Mouse (Mus musculus) forebrain, postnatal 0 days (tissue): Measurements from ENCODE around the gene Usp21. TPM values are rescaled to one million over a fixed set of nuclear protein-coding genes. Genes with fewer than 3 reads are reported as not detected.
"Not testable (repeated sequence)": the region's sequence is repeated elsewhere in the genome, so short reads cannot be mapped to it uniquely, and the experiment has no call there.

Experiments
- ATAC-seq: fragments of 200-750 bp; cut with Nextera tagmentation; 2 replicates; pipeline ENCODE4 v1.8.0; 2017; ENCODE audit warnings: mild to moderate bottlenecking, moderate library complexity
- DNase-seq: peaks from one replicate; pipeline ENCODE4 v3.0.0-alpha.2; 2015
- H3K27ac ChIP-seq: fragments of 300-500 bp; sonication (generic); 2 replicates; pipeline ENCODE4 v1.5.1; 2014; ENCODE audit warnings: low read depth, mild to moderate bottlenecking, antibody characterized with exemption, low read length, moderate library complexity, mixed read lengths
- H3K27me3 ChIP-seq: fragments of 300-500 bp; sonication (generic); 2 replicates; pipeline ENCODE4 v1.6.1; 2014; ENCODE audit warnings: mild to moderate bottlenecking, low read length, mixed read lengths; ENCODE audit not compliant: insufficient read depth
- H3K36me3 ChIP-seq: fragments of 300-500 bp; sonication (generic); 2 replicates; pipeline ENCODE4 v1.6.1; 2014; ENCODE audit warnings: mild to moderate bottlenecking, moderate library complexity; ENCODE audit not compliant: insufficient read depth
- H3K4me1 ChIP-seq: fragments of 300-500 bp; sonication (generic); 2 replicates; pipeline ENCODE4 v1.6.1; 2014; ENCODE audit warnings: antibody characterized with exemption; ENCODE audit not compliant: insufficient read depth
- H3K4me2 ChIP-seq: fragments of 300-500 bp; sonication (generic); 2 replicates; pipeline ENCODE4 v1.6.1; 2014; ENCODE audit warnings: low read depth, mild to moderate bottlenecking, moderate library complexity
- H3K4me3 ChIP-seq: fragments of 300-500 bp; sonication (generic); 2 replicates; pipeline ENCODE4 v1.5.1; 2014; ENCODE audit warnings: low read depth, low read length, mixed read lengths
- H3K9ac ChIP-seq: fragments of 300-500 bp; sonication (generic); 2 replicates; pipeline ENCODE4 v1.6.1; 2014; ENCODE audit warnings: mild to moderate bottlenecking
- H3K9me3 ChIP-seq: fragments of 300-500 bp; sonication (generic); 2 replicates; pipeline ENCODE4 v1.6.1; 2016; ENCODE audit warnings: low read length
- CTCF ChIP-seq: sonication (generic); IDR thresholded peaks from 2 replicates; pipeline ENCODE4 v1.5.1; 2016; ENCODE audit warnings: antibody characterized with exemption, control low read depth, low read depth
- WGBS: fragments of 180-500 bp; shearing (Covaris S2); extraction: QIAGEN DNeasy Blood & Tissue Kit; methylation state at CpG from one replicate; pipeline ENCODE4 v1.1.7; 2014; 5-methylcytosine and 5-hydroxymethylcytosine counted together
- polyA plus RNA-seq: library from polyadenylated mRNA; unstranded; fragments of >200 nt; fragmentation: Nextera tagmentation; extraction: Ambion mirVana; gene quantifications from 2 replicates; pipeline ENCODE4 v1.2.1, GENCODE M21; 2015
- total RNA-seq: library from RNA; depleted of rRNA; stranded (reverse); fragments of >200 nt; gene quantifications from 2 replicates; pipeline ENCODE4 v1.2.3, GENCODE M21; 2014; rRNA removed

Gene Usp21
- 56.8 and 66.5 TPM in 2 replicates for total RNA-seq
- polyA plus RNA-seq = 66.4 and 80.4 TPM in 2 replicates

- ATAC-seq (peak; percentile 99), DNase-seq (peak; percentile 96)
- H3K4me2 ChIP-seq = peak within 1 kb of the TSS; percentile 59
- peaks cover 5% of the 10 kb centered on the region; the same call in 1 of the 2 replicates for H3K4me1 ChIP-seq
- no peaks in the 10 kb centered on the region for H3K9me3 ChIP-seq
- H3K27ac ChIP-seq = peak within 1 kb of the TSS; percentile 86
- H3K36me3 ChIP-seq = peaks cover 39% of the 10 kb centered on the region
- 1% methylated on average over 46 of the region's 49 CpGs for WGBS
- peak within 1 kb of the TSS; percentile 66 for H3K4me3 ChIP-seq
- H3K9ac ChIP-seq = peak within 1 kb of the TSS; percentile 90
- no peaks in the 10 kb centered on the region for H3K27me3 ChIP-seq
- no peak for TF ChIP-seq CTCF
Observed at GRCm38 (mm10) chr1:171287136-171288081, at the start of gene Usp21. TSS of gene Usp21 (minus strand) at chr1:171287991.

- no peaks in the 10 kb centered on the region for H3K9me3 ChIP-seq
- TF ChIP-seq CTCF = no peak
- H3K27me3 ChIP-seq = no peaks in the 10 kb centered on the region
- peak overlapping the region; percentile 99 for H3K27ac ChIP-seq
- H3K36me3 ChIP-seq = peaks cover 3% of the 10 kb centered on the region
- H3K9ac ChIP-seq = peak overlapping the region; percentile 98
- no peak for ATAC-seq
- peaks cover 23% of the 10 kb centered on the region for H3K4me1 ChIP-seq
- H3K4me2 ChIP-seq = peak overlapping the region; percentile 74
- DNase-seq = no peak
- 0% methylated on average over 4 of the region's 4 CpGs for WGBS
- H3K4me3 ChIP-seq = peak overlapping the region; percentile 98
Observed at GRCm38 (mm10) chr1:171330216-171330560, 42.4 kb upstream of the Usp21 start.

- peak; percentile 37 for DNase-seq
Observed at GRCm38 (mm10) chr1:171329433-171330215, 41.8 kb upstream of the Usp21 start.

GRCm38 (mm10) chr1:171328839-171329432, 41.1 kb upstream of the Usp21 start, which contains the start of gene Dedd:
TSS of gene Dedd (plus strand) at chr1:171329145.
- H3K27ac ChIP-seq = peak within 1 kb of the TSS; percentile 99
- peak within 1 kb of the TSS; percentile 98 for H3K9ac ChIP-seq
- no peaks in the 10 kb centered on the region for H3K27me3 ChIP-seq
- H3K4me1 ChIP-seq = peaks cover 23% of the 10 kb centered on the region
- DNase-seq (peak; percentile 97), ATAC-seq (peak; percentile 97)
- peak within 1 kb of the TSS; percentile 98 for H3K4me3 ChIP-seq
- WGBS = under 1% methylated on average over 48 of the region's 48 CpGs
- no peaks in the 10 kb centered on the region; the same call in none of the 2 replicates for H3K36me3 ChIP-seq
- H3K4me2 ChIP-seq = peak within 1 kb of the TSS; percentile 74
- TF ChIP-seq CTCF = peak; percentile 45
- no peaks in the 10 kb centered on the region for H3K9me3 ChIP-seq

More at GRCm38 (mm10) chr1:171329433-171330215, 41.8 kb upstream of the Usp21 start:
- H3K27me3 ChIP-seq = no peaks in the 10 kb centered on the region
- H3K36me3 ChIP-seq = peaks cover 1% of the 10 kb centered on the region
- H3K4me2 ChIP-seq = peak overlapping the region; percentile 74
- peak overlapping the region; percentile 98 for H3K9ac ChIP-seq
- no peaks in the 10 kb centered on the region for H3K9me3 ChIP-seq
- peak overlapping the region; percentile 99 for H3K27ac ChIP-seq
- peak; percentile 83 for ATAC-seq
- TF ChIP-seq CTCF = no peak
- 1% methylated on average over 48 of the region's 61 CpGs for whole genome bisulfite sequencing
- peaks cover 23% of the 10 kb centered on the region for H3K4me1 ChIP-seq
- peak overlapping the region; percentile 98 for H3K4me3 ChIP-seq

GRCm38 (mm10) chr1:171328244-171328643, 40.5 kb upstream of the Usp21 start:
- Histone ChIP-seq H3K4me3 (peak overlapping the region; percentile 98), H3K27ac (peak overlapping the region; percentile 99), H3K36me3 (no peaks in the 10 kb centered on the region; the same call in 1 of the 2 replicates), H3K27me3 (no peaks in the 10 kb centered on the region), H3K4me1 (peaks cover 23% of the 10 kb centered on the region), H3K9ac (peak overlapping the region; percentile 98), H3K4me2 (peak overlapping the region; percentile 74), H3K9me3 (no peaks in the 10 kb centered on the region)
- ATAC-seq (no peak), DNase-seq (no peak)
- no peak for TF ChIP-seq CTCF
- 32% methylated on average over 9 of the region's 9 CpGs for WGBS

- 92% methylated on average over 4 of the region's 4 CpGs for WGBS
- H3K4me3 ChIP-seq, H3K36me3 ChIP-seq, DNase-seq, H3K9ac ChIP-seq, H3K27ac ChIP-seq, H3K4me2 ChIP-seq, ATAC-seq, H3K9me3 ChIP-seq, H3K27me3 ChIP-seq: not testable (repeated sequence)
- H3K4me1 ChIP-seq = peaks cover 23% of the 10 kb centered on the region
Observed at GRCm38 (mm10) chr1:171326588-171326987, 38.8 kb upstream of the Usp21 start.
